Mouse (Mus musculus): ENCODE measurements around the gene Olfr59. TPM values are rescaled to one million over a fixed set of nuclear protein-coding genes. Genes with fewer than 3 reads are reported as not detected.

The Olfr59 gene
- polyA plus RNA-seq (2012; rRNA removed) = not detected in 2 replicates

GRCm38 (mm10) chr11:74283436-74283835 lies at the start of gene Olfr59:
TSS of gene Olfr59 (plus strand) at chr11:74283736.
- no peak for DNase-seq
- H3K27me3 ChIP-seq (ENCODE audit: control insufficient read depth, insufficient read depth, low read length) = no peaks in the 10 kb centered on the region
- 32% methylated on average over 2 of the region's 2 CpGs for WGBS
- no peaks in the 10 kb centered on the region for H3K4me1 ChIP-seq (ENCODE audit: control insufficient read depth, insufficient read depth, low read length)
- TF ChIP-seq POLR2A (IDR thresholded peaks at IDR 0.05; ENCODE audit: borderline replicate concordance, insufficient read depth, low read length) (no peak), CTCF (IDR thresholded peaks at IDR 0.05; ENCODE audit: borderline replicate concordance, insufficient read depth, low read depth, low read length) (no peak)
- no peak within 1 kb of the TSS for H3K27ac ChIP-seq (ENCODE audit: insufficient read depth, low read length)
- no peak within 1 kb of the TSS for H3K4me3 ChIP-seq (replicated peaks; ENCODE audit: insufficient read depth, low read depth, low read length)

GRCm38 (mm10) chr11:74241201-74241600 lies 42.3 kb upstream of the Olfr59 start:
- Histone ChIP-seq H3K4me3 (replicated peaks; ENCODE audit: insufficient read depth, low read depth, low read length) (no peak overlapping the region), H3K27me3 (ENCODE audit: control insufficient read depth, insufficient read depth, low read length) (no peaks in the 10 kb centered on the region), H3K27ac (ENCODE audit: insufficient read depth, low read length) (no peak overlapping the region), H3K4me1 (ENCODE audit: control insufficient read depth, insufficient read depth, low read length) (no peaks in the 10 kb centered on the region)
- no peak for DNase-seq
- TF ChIP-seq POLR2A (IDR thresholded peaks at IDR 0.05; ENCODE audit: borderline replicate concordance, insufficient read depth, low read length) = no peak
- no peak for TF ChIP-seq CTCF (IDR thresholded peaks at IDR 0.05; ENCODE audit: borderline replicate concordance, insufficient read depth, low read depth, low read length)
- 83% methylated on average over 3 of the region's 3 CpGs for WGBS

GRCm38 (mm10) chr11:74259508-74259907 lies 24.0 kb upstream of the Olfr59 start, which contains the start of gene Olfr406:
TSS of gene Olfr406 (plus strand) at chr11:74259808.
- 23% methylated on average over 2 of the region's 2 CpGs for WGBS
- Histone ChIP-seq H3K4me1 (ENCODE audit: control insufficient read depth, insufficient read depth, low read length) (no peaks in the 10 kb centered on the region), H3K27me3 (ENCODE audit: control insufficient read depth, insufficient read depth, low read length) (no peaks in the 10 kb centered on the region), H3K4me3 (replicated peaks; ENCODE audit: insufficient read depth, low read depth, low read length) (no peak within 1 kb of the TSS), H3K27ac (ENCODE audit: insufficient read depth, low read length) (no peak within 1 kb of the TSS)
- no peak for DNase-seq
- no peak for TF ChIP-seq CTCF (IDR thresholded peaks at IDR 0.05; ENCODE audit: borderline replicate concordance, insufficient read depth, low read depth, low read length)
- no peak for TF ChIP-seq POLR2A (IDR thresholded peaks at IDR 0.05; ENCODE audit: borderline replicate concordance, insufficient read depth, low read length)

GRCm38 (mm10) chr11:74287256-74287655 lies 3.7 kb downstream of the Olfr59 start:
- H3K4me1 ChIP-seq (ENCODE audit: control insufficient read depth, insufficient read depth, low read length) = no peaks in the 10 kb centered on the region
- no peak overlapping the region for H3K27ac ChIP-seq (ENCODE audit: insufficient read depth, low read length)
- no peak overlapping the region for H3K4me3 ChIP-seq (replicated peaks; ENCODE audit: insufficient read depth, low read depth, low read length)
- 73% methylated on average over 2 of the region's 2 CpGs for whole genome bisulfite sequencing
- DNase-seq = no peak
- TF ChIP-seq CTCF (IDR thresholded peaks at IDR 0.05; ENCODE audit: borderline replicate concordance, insufficient read depth, low read depth, low read length) (no peak), POLR2A (IDR thresholded peaks at IDR 0.05; ENCODE audit: borderline replicate concordance, insufficient read depth, low read length) (no peak)
- H3K27me3 ChIP-seq (ENCODE audit: control insufficient read depth, insufficient read depth, low read length) = no peaks in the 10 kb centered on the region

GRCm38 (mm10) chr11:74326044-74326443 lies 42.5 kb downstream of the Olfr59 start:
- no peaks in the 10 kb centered on the region for H3K27me3 ChIP-seq (ENCODE audit: control insufficient read depth, insufficient read depth, low read length)
- no peak overlapping the region for H3K4me3 ChIP-seq (replicated peaks; ENCODE audit: insufficient read depth, low read depth, low read length)
- WGBS = 56% methylated on average over 2 of the region's 2 CpGs
- no peak overlapping the region for H3K27ac ChIP-seq (ENCODE audit: insufficient read depth, low read length)
- no peak for TF ChIP-seq POLR2A (IDR thresholded peaks at IDR 0.05; ENCODE audit: borderline replicate concordance, insufficient read depth, low read length)
- no peak for TF ChIP-seq CTCF (IDR thresholded peaks at IDR 0.05; ENCODE audit: borderline replicate concordance, insufficient read depth, low read depth, low read length)
- H3K4me1 ChIP-seq (ENCODE audit: control insufficient read depth, insufficient read depth, low read length) = no peaks in the 10 kb centered on the region
- no peak for DNase-seq

GRCm38 (mm10) chr11:74328781-74329180 lies 45.2 kb downstream of the Olfr59 start:
- Histone ChIP-seq H3K4me1 (ENCODE audit: control insufficient read depth, insufficient read depth, low read length) (no peaks in the 10 kb centered on the region), H3K27ac (ENCODE audit: insufficient read depth, low read length) (no peak overlapping the region), H3K4me3 (replicated peaks; ENCODE audit: insufficient read depth, low read depth, low read length) (no peak overlapping the region), H3K27me3 (ENCODE audit: control insufficient read depth, insufficient read depth, low read length) (no peaks in the 10 kb centered on the region)
- TF ChIP-seq POLR2A (IDR thresholded peaks at IDR 0.05; ENCODE audit: borderline replicate concordance, insufficient read depth, low read length) (no peak), CTCF (IDR thresholded peaks at IDR 0.05; ENCODE audit: borderline replicate concordance, insufficient read depth, low read depth, low read length) (no peak)
- DNase-seq = no peak

GRCm38 (mm10) chr11:74337931-74338330 lies 54.4 kb downstream of the Olfr59 start, which contains the start of gene Olfr410:
TSS of gene Olfr410 (minus strand) at chr11:74338031.
- WGBS = 79% methylated on average over 6 of the region's 6 CpGs
- no peak for TF ChIP-seq CTCF (IDR thresholded peaks at IDR 0.05; ENCODE audit: borderline replicate concordance, insufficient read depth, low read depth, low read length)
- TF ChIP-seq POLR2A (IDR thresholded peaks at IDR 0.05; ENCODE audit: borderline replicate concordance, insufficient read depth, low read length) = no peak
- H3K27me3 ChIP-seq (ENCODE audit: control insufficient read depth, insufficient read depth, low read length) = no peaks in the 10 kb centered on the region
- no peak within 1 kb of the TSS for H3K27ac ChIP-seq (ENCODE audit: insufficient read depth, low read length)
- no peaks in the 10 kb centered on the region for H3K4me1 ChIP-seq (ENCODE audit: control insufficient read depth, insufficient read depth, low read length)
- H3K4me3 ChIP-seq (replicated peaks; ENCODE audit: insufficient read depth, low read depth, low read length) = no peak within 1 kb of the TSS
- no peak for DNase-seq

Other genes starting within 250 kb of the Olfr59 start
- not detected in 2 replicates for gene Olfr139, start 227.2 kb upstream of the Olfr59 start, polyA plus RNA-seq (2012; rRNA removed)
- gene Olfr399, start 227.1 kb upstream of the Olfr59 start, polyA plus RNA-seq (2012; rRNA removed) = not detected in 2 replicates
- not detected in 2 replicates for gene Zfp616, start 213.8 kb upstream of the Olfr59 start, polyA plus RNA-seq (2012; rRNA removed)
- gene Olfr401, start 170.0 kb upstream of the Olfr59 start, polyA plus RNA-seq (2012; rRNA removed) = not detected in 2 replicates
- gene Olfr402, start 130.2 kb upstream of the Olfr59 start, polyA plus RNA-seq (2012; rRNA removed) = not detected in 2 replicates
- not detected in 2 replicates for gene Olfr403, start 97.5 kb upstream of the Olfr59 start, polyA plus RNA-seq (2012; rRNA removed)
- not detected in 2 replicates for gene Olfr43, start 72.4 kb upstream of the Olfr59 start, polyA plus RNA-seq (2012; rRNA removed)
- not detected in 2 replicates for gene Olfr406, start 23.9 kb upstream of the Olfr59 start, polyA plus RNA-seq (2012; rRNA removed)
- not detected in 2 replicates for gene Olfr410, start 54.3 kb downstream of the Olfr59 start, polyA plus RNA-seq (2012; rRNA removed)
- not detected in 2 replicates for gene Olfr411, start 68.9 kb downstream of the Olfr59 start, polyA plus RNA-seq (2012; rRNA removed)
- not detected in 2 replicates for gene Olfr412, start 78.3 kb downstream of the Olfr59 start, polyA plus RNA-seq (2012; rRNA removed)

Data from cerebellum, adult 2 months (tissue).